Mouse (Mus musculus) embryonic facial prominence, embryonic 10.5 days (tissue): ENCODE measurements around the gene Grb10. TPM values are rescaled to one million over a fixed set of nuclear protein-coding genes. Genes with fewer than 3 reads are reported as not detected.
A peak's percentile ranks its signal among the peaks of the same experiment; 100 is the strongest.

Experiments
- DNase-seq: peaks from one replicate; pipeline ENCODE4 v3.0.0-alpha.2; 2017; ENCODE audit warnings: low spot score
- H3K27ac ChIP-seq: fragments of 300-500 bp; sonication (generic); replicated peaks from 2 replicates; pipeline ENCODE4 v1.5.1; 2016; ENCODE audit warnings: mild to moderate bottlenecking
- H3K27me3 ChIP-seq: fragments of 300-500 bp; sonication (generic); replicated peaks from 2 replicates; pipeline ENCODE4 v1.6.1; 2016; ENCODE audit warnings: low read depth, mild to moderate bottlenecking; ENCODE audit not compliant: poor library complexity, severe bottlenecking
- H3K36me3 ChIP-seq: fragments of 300-500 bp; sonication (generic); replicated peaks from 2 replicates; pipeline ENCODE4 v1.6.1; 2016; ENCODE audit warnings: mild to moderate bottlenecking, moderate library complexity
- H3K4me1 ChIP-seq: fragments of 300-500 bp; sonication (generic); 2 replicates; pipeline ENCODE4 v1.6.1; 2016
- H3K4me3 ChIP-seq: fragments of 300-500 bp; sonication (generic); 2 replicates; pipeline ENCODE4 v1.5.1; 2016; ENCODE audit warnings: mild to moderate bottlenecking, moderate library complexity
- H3K9me3 ChIP-seq: fragments of 300-500 bp; sonication (generic); 2 replicates; pipeline ENCODE4 v1.6.1; 2016; ENCODE audit warnings: mild to moderate bottlenecking
- WGBS: fragments of 180-500 bp; shearing (Covaris S2); methylation state at CpG from one replicate; pipeline ENCODE4 v1.1.7; 2016; 5-methylcytosine and 5-hydroxymethylcytosine counted together
- polyA plus RNA-seq: library from polyadenylated mRNA; unstranded; fragments of >200 nt; fragmentation: Nextera tagmentation; extraction: Ambion mirVana; gene quantifications from 2 replicates; pipeline ENCODE4 v1.2.1, GENCODE M21; 2016

Grb10 gene
- polyA plus RNA-seq, 1 experiment from 2014 or later: 637 TPM

DNA sequence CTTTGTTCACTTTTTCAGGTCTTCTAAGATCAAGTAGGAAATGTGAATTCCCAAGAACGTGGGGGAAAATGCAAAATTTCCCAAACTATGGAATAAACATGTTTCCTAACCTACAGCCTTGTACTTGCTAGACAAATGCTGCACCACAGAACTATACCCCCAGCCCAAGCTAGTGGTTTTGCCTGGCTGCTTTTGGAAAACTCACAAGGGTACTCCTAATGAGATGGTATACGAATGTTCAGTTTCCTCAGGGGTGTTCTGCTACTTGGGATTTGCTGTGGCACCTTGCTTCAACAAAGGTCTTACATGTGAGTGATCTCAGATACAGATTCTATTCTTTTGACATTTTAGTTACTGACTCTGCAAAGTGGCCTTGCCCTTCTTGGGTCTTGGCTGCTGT, 75.4 kb downstream of the Grb10 start:
- 93% methylated on average over 2 of the region's 2 CpGs for WGBS
- Histone ChIP-seq H3K4me1 (peaks cover 59% of the 10 kb centered on the region), H3K4me3 (no peak overlapping the region), H3K36me3 (peaks cover 87% of the 10 kb centered on the region), H3K27me3 (no peaks in the 10 kb centered on the region), H3K9me3 (no peaks in the 10 kb centered on the region), H3K27ac (peak overlapping the region; percentile 75)
- no peak for DNase-seq

DNA sequence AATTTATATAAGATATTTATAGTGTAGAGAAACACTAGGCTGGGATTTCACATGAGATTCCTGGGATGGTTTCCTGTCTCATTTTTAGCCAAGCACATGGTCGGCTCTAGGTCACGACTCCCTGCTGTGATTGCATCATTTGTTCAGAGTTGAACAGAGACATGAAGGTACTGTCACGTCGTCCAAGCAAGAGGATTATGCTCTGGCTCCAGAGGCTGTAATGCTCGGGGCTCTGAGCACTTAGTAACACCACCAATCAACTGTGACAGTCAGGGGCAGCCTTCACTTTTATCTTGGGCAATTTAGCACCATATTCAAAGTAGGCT, 75.9 kb downstream of the Grb10 start:
- DNase-seq: no peak
- Histone ChIP-seq H3K4me1 (peaks cover 59% of the 10 kb centered on the region), H3K4me3 (no peak overlapping the region), H3K9me3 (no peaks in the 10 kb centered on the region), H3K27ac (peak overlapping the region; percentile 51; the same call in 1 of the 2 replicates), H3K27me3 (no peaks in the 10 kb centered on the region), H3K36me3 (peaks cover 87% of the 10 kb centered on the region)
- 29% methylated on average over 5 of the region's 5 CpGs for WGBS

DNA sequence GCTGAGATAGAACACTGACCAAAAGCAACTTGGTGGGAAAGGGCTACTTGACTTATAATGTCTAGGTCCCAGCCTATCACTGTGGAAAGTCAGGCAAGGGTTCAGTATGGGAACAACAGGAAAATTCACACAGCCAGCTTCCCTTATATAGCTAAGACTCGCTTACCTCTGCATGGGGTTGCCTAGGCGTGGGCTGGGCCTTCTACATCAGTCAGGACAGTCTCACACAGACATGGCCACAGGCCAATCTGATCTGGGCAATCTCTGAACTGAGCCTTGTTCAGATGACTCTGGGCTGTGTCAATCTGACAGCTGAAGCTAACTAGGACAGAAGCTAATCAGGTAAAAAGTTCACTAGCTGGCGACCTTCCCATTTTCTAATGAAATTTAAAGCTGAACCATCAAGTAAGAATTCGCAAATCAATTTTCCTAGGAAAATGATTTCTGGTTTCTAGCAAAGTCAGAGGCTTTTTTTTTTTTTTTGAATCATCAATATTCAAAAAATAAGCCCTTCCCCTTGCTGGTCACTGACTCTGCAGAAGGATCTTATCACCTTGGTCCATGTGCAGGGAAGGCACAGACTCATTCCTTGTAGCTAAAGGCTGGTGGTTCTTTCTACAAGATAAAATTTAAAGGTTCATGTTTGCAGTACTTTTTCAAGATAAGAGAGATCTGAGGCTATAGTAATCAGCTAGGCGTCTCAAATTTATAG, 76.4 kb downstream of the Grb10 start:
- Histone ChIP-seq H3K36me3 (peaks cover 86% of the 10 kb centered on the region), H3K27ac (peak overlapping the region; percentile 75), H3K9me3 (no peaks in the 10 kb centered on the region), H3K4me1 (peaks cover 59% of the 10 kb centered on the region), H3K27me3 (no peaks in the 10 kb centered on the region), H3K4me3 (no peak overlapping the region)
- peak; percentile 46 for DNase-seq
- 71% methylated on average over 5 of the region's 5 CpGs for WGBS

- Histone ChIP-seq H3K27ac (peak overlapping the region; percentile 75), H3K4me1 (peaks cover 55% of the 10 kb centered on the region), H3K27me3 (no peaks in the 10 kb centered on the region), H3K36me3 (peaks cover 76% of the 10 kb centered on the region), H3K9me3 (no peaks in the 10 kb centered on the region), H3K4me3 (no peak overlapping the region)
- no peak for DNase-seq
- WGBS: 31% methylated on average over 5 of the region's 5 CpGs
Measured at GRCm38 (mm10) chr11:11960858-11961257, 77.6 kb downstream of the Grb10 start.

- Histone ChIP-seq H3K27ac (peak overlapping the region; percentile 77), H3K27me3 (no peaks in the 10 kb centered on the region), H3K4me1 (peaks cover 59% of the 10 kb centered on the region), H3K36me3 (peaks cover 76% of the 10 kb centered on the region), H3K9me3 (no peaks in the 10 kb centered on the region), H3K4me3 (no peak overlapping the region)
- 76% methylated on average over 2 of the region's 2 CpGs for WGBS
- DNase-seq: peak; percentile 9
Measured at GRCm38 (mm10) chr11:11960227-11960626, 78.3 kb downstream of the Grb10 start.

- Histone ChIP-seq H3K4me1 (peaks cover 58% of the 10 kb centered on the region), H3K27ac (no peak overlapping the region), H3K4me3 (no peak overlapping the region), H3K9me3 (no peaks in the 10 kb centered on the region), H3K27me3 (no peaks in the 10 kb centered on the region), H3K36me3 (peaks cover 76% of the 10 kb centered on the region)
- 91% methylated on average over 2 of the region's 2 CpGs for WGBS
- DNase-seq: peak; percentile 7
Measured at GRCm38 (mm10) chr11:11958479-11958878, 80.0 kb downstream of the Grb10 start.

GRCm38 (mm10) chr11:11958061-11958361, 80.5 kb downstream of the Grb10 start:
- H3K36me3 ChIP-seq: peaks cover 76% of the 10 kb centered on the region
- H3K4me3 ChIP-seq: no peak overlapping the region
- peaks cover 53% of the 10 kb centered on the region for H3K4me1 ChIP-seq
- WGBS: 88% methylated on average over 2 of the region's 2 CpGs
- 0 out of 2 replicates have a peak overlapping the region, but pooled peaks have one; percentile 5 for H3K27ac ChIP-seq
- no peaks in the 10 kb centered on the region for H3K9me3 ChIP-seq
- DNase-seq: peak; percentile 5
- no peaks in the 10 kb centered on the region for H3K27me3 ChIP-seq

- WGBS: 92% methylated on average over 5 of the region's 5 CpGs
- Histone ChIP-seq H3K4me3 (no peak overlapping the region), H3K36me3 (peaks cover 80% of the 10 kb centered on the region)
Measured at GRCm38 (mm10) chr11:11957211-11958060, 81.0 kb downstream of the Grb10 start.

DNA sequence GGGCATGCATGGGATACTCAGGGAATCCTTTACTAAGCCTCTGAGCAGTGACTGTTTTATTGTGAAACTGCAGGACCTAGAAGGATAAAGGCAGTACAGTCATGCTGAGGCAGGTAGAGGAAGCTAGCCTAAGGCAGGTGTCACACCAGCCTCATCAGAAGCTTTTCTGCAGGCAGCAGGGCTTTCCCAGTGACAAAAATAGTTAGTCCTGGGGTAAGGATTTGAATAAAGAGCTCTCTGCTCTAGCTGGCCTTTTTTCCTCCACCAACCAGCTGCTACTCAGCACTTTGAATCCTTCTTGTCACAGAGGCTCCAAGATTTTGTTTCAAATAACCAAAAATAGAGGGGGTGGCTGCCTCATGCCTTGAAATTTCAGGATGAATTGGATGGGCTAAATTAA, 82.7 kb downstream of the Grb10 start:
- no peaks in the 10 kb centered on the region for H3K27me3 ChIP-seq
- peak overlapping the region; percentile 67 for H3K27ac ChIP-seq
- DNase-seq: no peak
- peaks cover 80% of the 10 kb centered on the region for H3K36me3 ChIP-seq
- no peak overlapping the region for H3K4me3 ChIP-seq
- H3K9me3 ChIP-seq: no peaks in the 10 kb centered on the region
- peaks cover 41% of the 10 kb centered on the region for H3K4me1 ChIP-seq

More at GRCm38 (mm10) chr11:11957211-11958060, 81.0 kb downstream of the Grb10 start:
- Histone ChIP-seq H3K27ac (0 out of 2 replicates have a peak overlapping the region, but pooled peaks have one; percentile 5), H3K9me3 (no peaks in the 10 kb centered on the region), H3K27me3 (no peaks in the 10 kb centered on the region), H3K4me1 (peaks cover 48% of the 10 kb centered on the region)
- no peak for DNase-seq

DNA sequence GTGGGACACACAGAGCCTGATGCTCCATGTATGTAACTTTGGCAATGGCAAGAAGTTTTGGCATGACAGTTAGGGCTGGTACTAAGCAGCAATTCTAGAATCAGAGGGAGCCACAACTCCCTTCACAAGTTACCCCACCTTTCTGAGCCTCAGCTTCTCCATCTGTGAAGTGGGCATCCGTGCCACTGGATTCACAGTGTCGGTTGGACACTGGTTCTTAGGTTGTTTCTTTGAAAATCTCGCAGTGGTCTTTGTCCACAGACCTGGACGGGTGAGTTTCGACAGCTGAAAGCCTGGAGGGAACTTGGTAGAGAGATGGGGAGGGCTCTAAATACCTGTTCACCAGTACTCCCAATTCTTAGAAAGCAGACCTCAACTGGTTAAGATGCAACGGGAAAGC, 83.9 kb downstream of the Grb10 start:
- Histone ChIP-seq H3K36me3 (peaks cover 81% of the 10 kb centered on the region), H3K9me3 (no peaks in the 10 kb centered on the region), H3K4me1 (peaks cover 39% of the 10 kb centered on the region), H3K27ac (peak overlapping the region; percentile 48), H3K4me3 (no peak overlapping the region), H3K27me3 (no peaks in the 10 kb centered on the region)
- 86% methylated on average over 6 of the region's 6 CpGs for WGBS
- no peak for DNase-seq

DNA sequence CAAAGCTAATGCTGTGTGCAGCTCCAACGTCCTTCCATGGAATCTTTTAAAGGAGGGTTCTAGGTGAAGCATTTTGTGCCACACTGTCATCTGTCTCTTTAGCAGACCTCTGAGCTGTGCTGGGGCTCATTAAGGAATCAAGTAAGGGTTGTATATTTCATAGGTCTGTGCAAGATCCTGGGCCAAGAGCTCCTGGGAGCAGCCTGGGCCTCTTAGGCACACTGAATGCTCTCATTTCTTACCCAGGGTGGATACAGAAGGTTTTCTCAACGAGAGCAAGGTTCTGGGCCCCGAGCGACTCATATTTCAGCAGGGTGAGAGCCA, 84.4 kb downstream of the Grb10 start:
- 80% methylated on average over 4 of the region's 4 CpGs for WGBS
- H3K36me3 ChIP-seq: peaks cover 80% of the 10 kb centered on the region
- peak overlapping the region; percentile 48; the same call in 1 of the 2 replicates for H3K27ac ChIP-seq

DNA sequence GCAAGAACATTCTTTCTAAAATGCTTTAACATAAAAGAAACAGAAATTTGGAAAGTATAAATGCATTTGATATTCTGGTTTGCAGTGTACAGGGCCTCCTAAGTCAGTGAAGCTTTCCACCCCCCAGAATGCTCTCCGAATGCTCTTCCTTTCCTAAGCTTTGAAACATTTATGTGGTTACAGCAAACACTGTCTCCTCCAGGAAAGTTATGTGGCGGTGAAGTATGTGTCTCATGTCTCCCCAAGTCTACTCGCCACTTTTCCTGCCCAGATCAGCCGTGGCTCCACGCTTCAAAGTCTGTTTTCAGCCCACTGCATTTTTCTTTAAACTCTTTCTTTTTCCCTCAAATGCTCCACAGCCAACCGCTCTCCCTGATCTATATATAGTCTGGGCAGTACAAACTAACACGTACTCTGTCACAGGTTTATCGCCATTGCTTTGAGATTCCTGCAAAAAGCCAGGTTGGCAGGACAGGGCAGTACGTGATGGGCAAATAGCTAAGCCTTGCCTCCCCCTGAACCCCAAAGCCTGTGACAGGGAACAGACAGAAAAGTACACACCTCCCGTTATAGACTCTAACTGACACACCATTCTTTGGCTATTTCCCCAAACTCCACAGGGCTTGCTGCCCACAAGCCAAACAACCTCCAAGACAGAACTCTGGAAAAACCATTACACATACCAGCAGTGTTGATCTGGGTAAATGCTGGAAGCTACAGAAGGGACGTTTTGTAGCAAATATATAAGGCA, 84.9 kb downstream of the Grb10 start:
- no peak for DNase-seq
- 91% methylated on average over 11 of the region's 11 CpGs for WGBS
- Histone ChIP-seq H3K9me3 (no peaks in the 10 kb centered on the region), H3K4me3 (no peak overlapping the region), H3K27me3 (no peaks in the 10 kb centered on the region), H3K4me1 (peaks cover 47% of the 10 kb centered on the region), H3K27ac (peak overlapping the region; percentile 48; the same call in 1 of the 2 replicates), H3K36me3 (peaks cover 81% of the 10 kb centered on the region)

More for the DNA sequence above, 84.4 kb downstream of the Grb10 start:
- Histone ChIP-seq H3K9me3 (no peaks in the 10 kb centered on the region), H3K27me3 (no peaks in the 10 kb centered on the region), H3K4me1 (peaks cover 42% of the 10 kb centered on the region), H3K4me3 (no peak overlapping the region)
- no peak for DNase-seq
